Mouse (Mus musculus) ES-Bruce4 (cell line): ENCODE measurements at regions not wholly inside any gene's neighbourhood (a gene's known extent, or its start where the extent isn't known, plus 50 kb on each side); places are given as distances from the start of the nearest gene placed in this dataset.

Source experiments
- H3K27ac ChIP-seq: 2 replicates; pipeline ENCODE4 v1.5.1; 2012; ENCODE audit warnings: low read length, inconsistent platforms; ENCODE audit not compliant: insufficient read depth
- H3K27me3 ChIP-seq: 2 replicates; pipeline ENCODE4 v1.6.1; 2012; ENCODE audit warnings: mild to moderate bottlenecking, low read length, inconsistent platforms; ENCODE audit not compliant: control insufficient read depth, poor library complexity, insufficient read depth, severe bottlenecking
- H3K36me3 ChIP-seq: 2 replicates; pipeline ENCODE4 v1.6.1; 2012; ENCODE audit warnings: inconsistent platforms, mild to moderate bottlenecking, low read length, moderate library complexity; ENCODE audit not compliant: control insufficient read depth, poor library complexity, insufficient read depth, severe bottlenecking
- H3K4me1 ChIP-seq: one replicate; pipeline ENCODE4 v1.8.1; 2011; ENCODE audit warnings: low read length; ENCODE audit not compliant: control insufficient read depth, insufficient read depth
- H3K4me3 ChIP-seq: 2 replicates; pipeline ENCODE4 v1.5.1; 2011; ENCODE audit warnings: low read depth, mild to moderate bottlenecking, low read length
- H3K9ac ChIP-seq: 2 replicates; pipeline ENCODE4 v1.6.1; 2012; ENCODE audit warnings: low read depth, mild to moderate bottlenecking, inconsistent platforms; ENCODE audit not compliant: poor library complexity, severe bottlenecking
- H3K9me3 ChIP-seq: replicated peaks from 2 replicates; pipeline ENCODE4 v1.6.1; 2012; ENCODE audit warnings: mild to moderate bottlenecking, low read length, inconsistent platforms; ENCODE audit not compliant: control insufficient read depth, poor library complexity, insufficient read depth, severe bottlenecking
- CTCF ChIP-seq: IDR thresholded peaks from one replicate; pipeline ENCODE4 v1.8.1; 2011; ENCODE audit warnings: low read depth, low read length
- EP300 ChIP-seq: IDR thresholded peaks from 2 replicates; pipeline ENCODE4 v1.6.1; 2011; ENCODE audit warnings: low read depth, low read length; ENCODE audit not compliant: insufficient read depth
- POLR2A ChIP-seq: IDR thresholded peaks from one replicate; pipeline ENCODE4 v1.8.1; 2011; ENCODE audit warnings: low read length; ENCODE audit not compliant: insufficient read depth

DNA sequence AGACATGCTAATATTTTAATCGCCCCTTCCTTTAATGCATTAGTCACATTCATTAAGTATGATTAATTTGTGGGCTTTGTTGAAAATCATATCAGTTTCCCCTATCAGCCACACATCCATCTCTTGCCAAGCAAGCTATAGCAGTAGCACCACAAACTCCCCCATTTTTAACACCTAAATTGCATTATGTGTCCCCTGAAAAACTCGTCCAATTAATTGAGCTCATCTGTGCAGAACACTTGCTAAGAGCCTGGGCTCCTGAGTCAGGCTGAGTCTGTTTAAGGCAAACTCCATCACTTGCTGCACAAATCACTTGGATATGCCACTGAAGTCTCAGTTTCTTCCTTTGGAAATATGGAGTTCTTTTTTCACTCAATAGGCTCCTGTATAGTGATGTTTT lies 242.7 kb upstream of the Vstm2b start:
- H3K9ac ChIP-seq, result no peak overlapping the region
- H3K27ac ChIP-seq, result no peak overlapping the region
- H3K4me1 ChIP-seq, result no peaks in the 10 kb centered on the region
- TF ChIP-seq POLR2A, result no peak
- TF ChIP-seq EP300, result no peak
- no peak for TF ChIP-seq CTCF
- no peaks in the 10 kb centered on the region for H3K36me3 ChIP-seq
- no peak overlapping the region for H3K4me3 ChIP-seq
- no peaks in the 10 kb centered on the region for H3K9me3 ChIP-seq
- no peaks in the 10 kb centered on the region; the same call in 1 of the 2 replicates for H3K27me3 ChIP-seq

DNA sequence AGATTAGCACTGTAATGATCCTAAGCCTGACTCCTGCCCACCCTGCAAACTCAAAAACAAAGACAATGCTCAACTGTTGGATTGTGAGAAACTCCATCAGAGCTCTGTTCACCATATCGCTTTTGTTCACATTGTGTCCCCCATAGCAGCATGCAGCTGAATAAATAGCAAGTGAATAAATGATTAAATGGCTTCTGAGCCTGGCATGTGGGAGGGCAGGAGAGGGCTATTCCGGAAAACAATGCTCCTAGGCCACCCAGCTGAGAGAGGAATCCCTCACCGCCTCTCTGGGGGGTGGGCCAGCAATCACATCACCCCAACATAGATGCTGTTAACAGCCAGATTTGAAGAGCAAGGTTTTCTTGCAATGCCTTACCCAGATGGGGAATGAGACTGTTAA lies 238.5 kb upstream of the Vstm2b start:
- Histone ChIP-seq H3K36me3 (no peaks in the 10 kb centered on the region), H3K9ac (no peak overlapping the region), H3K27me3 (no peaks in the 10 kb centered on the region; the same call in 1 of the 2 replicates), H3K9me3 (no peaks in the 10 kb centered on the region), H3K4me3 (no peak overlapping the region), H3K27ac (no peak overlapping the region), H3K4me1 (no peaks in the 10 kb centered on the region)
- TF ChIP-seq POLR2A (no peak), CTCF (no peak), EP300 (no peak)

DNA sequence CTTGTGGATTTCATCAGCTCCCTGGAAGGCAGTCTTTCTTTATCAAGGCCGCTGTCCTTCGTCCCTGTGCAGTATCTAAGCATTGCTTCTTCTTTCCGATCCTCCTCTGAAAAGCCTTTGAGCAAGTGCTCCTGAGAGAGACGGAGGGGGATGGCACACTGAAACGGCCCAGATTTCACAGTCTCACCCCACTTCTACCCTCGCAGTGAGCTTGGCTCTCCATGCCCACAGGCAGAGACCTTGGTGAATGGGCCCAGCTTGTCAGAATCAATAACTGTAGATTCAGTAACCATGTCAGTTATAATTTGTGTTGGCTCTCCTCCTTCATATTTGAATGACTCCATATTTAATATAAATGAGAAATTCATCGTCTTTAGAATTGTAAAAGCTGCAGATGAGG lies 234.3 kb upstream of the Vstm2b start:
- no peaks in the 10 kb centered on the region for H3K36me3 ChIP-seq
- H3K9ac ChIP-seq, result no peak overlapping the region
- no peak overlapping the region for H3K27ac ChIP-seq
- no peak overlapping the region for H3K4me3 ChIP-seq
- no peaks in the 10 kb centered on the region for H3K27me3 ChIP-seq
- TF ChIP-seq EP300 (no peak), CTCF (no peak), POLR2A (no peak)
- H3K9me3 ChIP-seq, result no peaks in the 10 kb centered on the region
- H3K4me1 ChIP-seq, result no peaks in the 10 kb centered on the region

DNA sequence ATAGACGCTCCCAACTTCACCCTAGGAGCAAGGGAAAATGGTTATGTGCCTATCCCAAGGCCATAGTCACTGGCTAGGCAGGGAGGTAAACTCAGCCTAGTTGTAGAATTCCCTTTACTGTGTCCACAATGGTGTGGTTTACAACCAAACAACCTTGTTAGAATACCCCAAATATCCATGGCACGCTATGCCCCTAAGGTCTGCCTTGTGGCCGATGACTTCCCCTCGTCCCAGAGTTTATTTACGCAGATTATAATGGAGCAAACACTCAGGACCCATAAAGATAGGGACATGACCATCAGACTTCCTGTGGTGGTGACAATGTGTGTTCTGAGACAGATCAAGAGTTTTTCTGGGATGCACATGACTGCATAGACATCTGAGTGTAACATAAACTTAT lies 231.5 kb upstream of the Vstm2b start:
- H3K9ac ChIP-seq, result no peak overlapping the region
- H3K4me3 ChIP-seq, result no peak overlapping the region
- H3K27me3 ChIP-seq, result no peaks in the 10 kb centered on the region
- no peaks in the 10 kb centered on the region for H3K36me3 ChIP-seq
- TF ChIP-seq EP300 (no peak), POLR2A (no peak), CTCF (no peak)
- H3K27ac ChIP-seq, result no peak overlapping the region
- no peaks in the 10 kb centered on the region for H3K4me1 ChIP-seq
- H3K9me3 ChIP-seq, result no peaks in the 10 kb centered on the region

DNA sequence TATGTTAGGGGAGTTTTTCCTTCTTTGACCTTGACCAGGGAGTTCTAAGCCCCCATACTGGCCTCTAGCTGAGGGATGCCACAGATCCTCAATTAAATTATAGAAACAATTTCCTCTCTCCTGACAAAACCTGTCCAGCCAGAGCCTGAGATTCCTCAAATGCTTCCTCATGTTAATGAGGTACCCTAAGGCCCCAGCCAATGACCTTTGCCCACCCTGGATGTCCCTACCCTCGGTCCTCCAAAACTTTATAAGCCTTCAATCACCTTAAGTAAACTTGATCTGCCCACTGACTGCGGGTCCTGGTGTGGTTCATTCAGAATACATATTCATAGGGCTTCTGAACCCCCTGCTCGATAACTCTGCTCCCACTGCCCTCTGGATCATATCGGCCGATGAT lies 227.7 kb upstream of the Vstm2b start:
- H3K27me3 ChIP-seq, result no peaks in the 10 kb centered on the region
- TF ChIP-seq POLR2A (no peak), CTCF (no peak), EP300 (no peak)
- H3K4me1 ChIP-seq, result no peaks in the 10 kb centered on the region
- no peak overlapping the region for H3K9ac ChIP-seq
- H3K27ac ChIP-seq, result no peak overlapping the region
- H3K36me3 ChIP-seq, result no peaks in the 10 kb centered on the region
- H3K9me3 ChIP-seq, result no peaks in the 10 kb centered on the region
- H3K4me3 ChIP-seq, result no peak overlapping the region

DNA sequence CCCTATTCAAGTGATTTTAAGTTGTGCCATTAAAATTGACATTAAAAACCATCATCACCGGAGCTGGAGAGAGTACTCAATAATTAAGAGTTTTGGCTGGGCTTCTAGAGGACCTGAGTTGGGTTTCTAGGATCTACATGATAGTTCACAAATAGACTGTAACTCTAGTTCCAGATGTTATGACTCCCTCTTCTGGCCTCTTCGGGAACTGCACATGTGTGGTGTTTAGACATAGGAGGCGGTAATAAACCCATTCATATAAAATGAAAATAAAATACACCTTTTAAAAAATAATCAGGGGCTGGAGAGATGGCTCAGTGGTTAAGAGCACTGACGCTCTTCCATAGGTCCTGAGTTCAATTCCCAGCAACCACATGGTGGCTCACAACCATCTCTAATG lies 227.1 kb upstream of the Vstm2b start:
- Histone ChIP-seq H3K4me1 (no peaks in the 10 kb centered on the region), H3K36me3 (no peaks in the 10 kb centered on the region), H3K9ac (no peak overlapping the region), H3K4me3 (no peak overlapping the region), H3K27ac (no peak overlapping the region), H3K27me3 (no peaks in the 10 kb centered on the region), H3K9me3 (no peaks in the 10 kb centered on the region)
- TF ChIP-seq CTCF (no peak), POLR2A (no peak), EP300 (no peak)
